Mouse (Mus musculus) CD4-positive, CD25-positive, alpha-beta regulatory T cell, adult 4 months (primary cell): Measurements from ENCODE around the gene Lmntd2. TPM values are rescaled to one million over a fixed set of nuclear protein-coding genes. Genes with fewer than 3 reads are reported as not detected.

Experiments
- ATAC-seq: one replicate; pipeline ENCODE4 v1.8.0; 2017
- polyA plus RNA-seq, 2 experiments: library from polyadenylated mRNA; unstranded; fragments of 100-300 nt; shearing (Covaris generic); gene quantifications; one replicate each; pipeline ENCODE4 v1.2.1; 2017

The Lmntd2 gene
- polyA plus RNA-seq, 2 experiments from 2014 or later, result 8.5 to 9.6 TPM

DNA sequence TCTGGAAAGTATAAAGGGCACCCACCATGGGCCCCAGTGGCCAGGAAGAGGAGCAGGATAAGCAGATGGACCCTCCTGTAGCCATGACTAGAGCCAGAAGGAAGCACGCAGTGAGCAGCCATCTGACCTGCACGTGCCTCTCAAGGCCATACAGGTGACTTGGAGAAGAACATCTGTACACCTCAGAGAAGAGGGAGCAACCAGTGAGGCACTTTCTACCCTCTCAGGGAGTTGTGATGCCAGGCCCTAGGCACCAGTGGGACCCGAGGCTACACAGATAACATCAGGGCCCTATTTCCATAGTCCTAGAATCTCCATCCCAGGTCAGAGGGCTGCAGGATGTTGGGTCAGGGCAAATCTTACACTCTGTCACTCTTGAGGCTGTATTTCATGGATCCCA lies 23.7 kb downstream of the Lmntd2 start:
- no peak for ATAC-seq

DNA sequence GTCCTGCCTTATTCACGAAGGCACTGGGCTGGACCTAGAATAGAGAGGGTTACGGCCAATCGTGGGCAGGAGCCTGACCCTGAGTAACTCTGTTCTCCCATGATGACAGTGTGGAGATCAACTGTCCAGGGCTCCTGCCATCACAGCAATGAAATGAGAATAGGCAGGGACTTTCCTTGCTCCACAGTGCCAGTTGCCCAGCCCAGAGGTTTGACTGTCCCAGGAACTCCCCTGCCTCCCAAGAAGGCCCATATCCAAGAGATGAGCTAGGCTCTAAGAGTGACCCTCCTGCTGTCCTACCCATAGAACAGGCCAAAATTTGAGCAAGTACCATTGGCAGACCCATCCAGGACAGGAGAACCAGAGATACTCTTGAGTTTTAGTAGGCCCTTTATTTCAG lies 25.1 kb downstream of the Lmntd2 start:
- no peak for ATAC-seq

DNA sequence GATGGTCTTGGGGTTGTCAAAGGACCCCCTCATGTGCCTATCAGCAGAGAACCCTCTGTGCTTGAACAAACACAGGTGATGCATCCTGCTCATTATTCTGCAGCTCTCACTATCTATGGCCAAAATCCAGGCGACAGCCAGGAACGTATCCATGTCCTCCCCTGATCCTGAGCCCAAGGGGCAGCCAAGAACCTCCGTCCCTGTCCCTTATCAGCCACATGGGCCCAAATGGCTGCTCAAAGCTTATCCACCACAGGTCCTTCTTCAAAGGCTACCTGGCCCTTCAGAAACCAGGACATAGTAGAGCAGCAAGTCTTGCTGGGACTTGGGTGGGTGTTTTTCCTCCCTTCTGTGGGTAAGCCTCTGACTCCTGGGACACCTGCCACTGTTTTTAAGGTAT lies 25.7 kb downstream of the Lmntd2 start:
- ATAC-seq, result no peak

DNA sequence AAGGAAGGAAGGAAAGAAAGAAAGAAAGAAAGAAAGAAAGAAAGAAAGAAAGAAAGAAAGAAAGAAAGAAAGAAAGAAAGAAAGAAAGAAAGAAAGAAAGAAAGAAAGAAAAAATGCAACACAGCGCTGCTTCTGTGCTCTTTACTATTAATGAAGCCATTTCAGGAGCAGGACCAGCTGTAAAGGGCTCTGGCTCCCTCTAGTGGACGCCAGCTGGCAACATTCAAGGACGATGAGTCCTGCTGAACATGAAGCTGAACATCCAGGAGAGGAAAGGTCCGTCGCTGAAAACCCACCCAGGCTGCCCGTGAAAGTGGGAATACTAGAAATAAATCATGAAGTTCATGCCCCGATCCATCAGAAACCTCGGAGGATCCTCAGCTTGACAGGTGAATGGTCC lies 37.7 kb downstream of the Lmntd2 start:
- peak; percentile 44 for ATAC-seq

DNA sequence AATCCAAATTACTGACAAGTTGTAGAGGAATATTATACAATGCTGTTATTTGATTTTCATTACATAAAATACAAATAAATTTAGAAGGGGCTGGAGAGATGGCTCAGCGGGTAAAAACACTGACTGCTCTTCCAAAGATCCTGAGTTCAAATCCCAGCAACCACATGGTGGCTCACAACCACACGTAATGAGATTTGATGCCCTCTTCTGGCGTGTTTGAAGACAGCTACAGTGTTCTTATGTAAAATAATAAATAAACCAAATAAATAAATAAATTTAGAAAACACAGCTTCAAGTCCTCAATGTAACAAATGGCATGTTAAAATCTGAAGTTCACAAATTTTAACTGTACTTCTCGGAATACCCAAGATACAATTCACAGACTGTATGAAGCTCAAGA lies 38.8 kb downstream of the Lmntd2 start:
- ATAC-seq, result no peak

DNA sequence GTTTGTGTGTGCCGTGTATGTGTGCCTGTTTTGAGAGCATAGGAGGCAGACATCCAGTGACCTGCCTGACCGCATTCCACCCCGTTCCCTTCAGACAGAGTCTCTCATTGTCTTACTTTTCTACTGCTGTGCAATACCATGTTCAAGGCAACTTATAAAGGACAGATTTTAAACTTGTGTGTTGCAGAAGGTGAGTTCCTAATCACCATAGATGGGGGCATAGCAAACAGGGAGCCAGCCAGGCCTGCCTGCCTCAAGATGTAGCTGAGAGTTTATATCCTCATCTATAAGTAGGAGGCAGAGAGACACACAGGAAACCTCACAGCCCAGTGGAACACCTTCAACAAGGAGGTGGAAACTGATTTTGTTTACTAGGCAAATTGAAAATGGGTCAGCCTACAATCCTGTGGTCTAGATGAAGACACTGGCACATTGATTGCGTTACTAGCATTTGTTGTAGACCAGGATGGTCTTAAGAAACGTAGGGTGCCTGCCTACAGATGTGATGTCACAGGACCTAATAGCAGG lies 40.5 kb downstream of the Lmntd2 start:
- ATAC-seq, result no peak

DNA sequence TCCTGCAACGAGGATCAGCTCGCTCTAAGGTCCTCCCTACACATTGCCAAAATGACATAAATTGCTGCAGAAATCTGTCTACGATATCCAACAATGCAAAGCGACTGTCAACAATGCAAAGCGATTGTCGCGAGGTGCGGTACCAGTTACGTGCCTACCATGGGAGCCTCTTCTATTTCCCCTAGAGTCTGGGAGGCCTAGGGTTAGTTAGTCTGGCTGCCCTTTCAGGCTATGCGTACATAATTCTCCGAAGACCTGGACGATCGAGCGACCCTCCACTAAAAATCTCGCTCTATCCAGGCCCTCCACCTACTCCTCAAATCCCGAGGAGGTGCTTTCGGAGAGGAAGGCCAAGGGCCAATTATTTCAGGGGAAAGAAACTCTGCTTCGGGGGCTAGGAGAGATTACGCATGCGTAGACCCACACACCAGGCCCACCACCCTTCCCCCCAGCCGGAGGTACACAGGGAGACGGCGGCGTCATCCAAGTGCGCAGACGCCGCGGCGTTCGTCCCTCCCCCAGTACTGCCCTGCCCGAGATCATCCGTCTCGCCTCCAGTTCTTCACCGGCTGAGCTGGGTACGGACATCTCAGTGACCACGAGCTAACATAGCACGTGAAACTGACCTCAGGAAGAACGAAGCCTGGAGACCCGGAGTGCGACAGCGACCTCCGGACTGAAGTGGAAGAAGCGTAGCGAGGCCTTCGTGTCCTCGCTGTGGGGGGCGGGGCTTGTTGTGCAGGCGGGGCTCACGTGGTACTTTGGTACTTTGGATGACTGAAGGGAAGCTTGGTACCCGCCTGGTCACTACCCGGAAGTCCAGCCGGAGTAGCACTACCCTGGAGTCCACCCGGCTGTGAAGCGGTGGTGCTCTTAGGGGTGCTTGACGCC lies 41.5 kb downstream of the Lmntd2 start, which contains the start of gene Rnh1:
Gene Rnh1 (minus strand): TSS at position 742 of the 891 bp plus-strand sequence.
- peak; percentile 84 for ATAC-seq

DNA sequence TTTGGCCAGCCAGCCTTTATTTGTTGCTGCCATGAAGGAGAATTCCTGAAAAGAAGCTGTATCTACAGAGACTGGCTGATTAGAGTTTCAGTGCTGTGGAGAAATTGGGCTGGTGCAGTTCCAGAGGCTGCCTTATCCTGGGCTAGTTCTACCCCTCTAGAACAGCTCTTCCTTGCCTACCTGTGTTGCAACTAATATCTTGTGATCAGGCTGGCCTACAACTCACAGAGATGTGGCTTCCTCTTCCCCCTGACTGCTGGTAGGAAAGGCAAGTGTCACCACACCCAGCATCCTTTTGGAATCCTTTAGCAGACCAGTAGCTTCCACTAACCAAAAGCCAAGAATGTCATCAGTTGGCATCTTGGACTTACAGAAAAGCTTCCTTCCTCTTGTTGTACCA lies 44.0 kb downstream of the Lmntd2 start:
- no peak for ATAC-seq

DNA sequence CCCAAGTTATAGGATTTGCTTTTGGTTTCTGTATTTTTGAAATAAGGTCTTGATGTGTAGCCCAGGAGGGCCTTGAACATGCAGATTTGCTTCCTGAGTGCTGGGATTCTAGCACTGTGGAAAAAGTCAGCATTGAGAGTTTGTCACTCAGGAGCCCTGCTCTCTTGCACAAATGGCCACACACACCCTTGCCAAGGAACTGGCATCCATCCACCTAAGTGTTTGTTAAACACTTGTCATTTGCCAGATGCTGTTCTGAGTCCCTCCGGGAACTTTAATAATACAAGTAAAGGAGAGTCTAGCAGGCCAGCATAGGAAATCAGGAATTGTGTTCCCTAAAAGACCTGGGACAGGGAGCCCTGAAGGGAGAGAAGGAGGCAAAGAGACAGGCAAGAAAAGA lies 44.6 kb downstream of the Lmntd2 start:
- no peak for ATAC-seq

DNA sequence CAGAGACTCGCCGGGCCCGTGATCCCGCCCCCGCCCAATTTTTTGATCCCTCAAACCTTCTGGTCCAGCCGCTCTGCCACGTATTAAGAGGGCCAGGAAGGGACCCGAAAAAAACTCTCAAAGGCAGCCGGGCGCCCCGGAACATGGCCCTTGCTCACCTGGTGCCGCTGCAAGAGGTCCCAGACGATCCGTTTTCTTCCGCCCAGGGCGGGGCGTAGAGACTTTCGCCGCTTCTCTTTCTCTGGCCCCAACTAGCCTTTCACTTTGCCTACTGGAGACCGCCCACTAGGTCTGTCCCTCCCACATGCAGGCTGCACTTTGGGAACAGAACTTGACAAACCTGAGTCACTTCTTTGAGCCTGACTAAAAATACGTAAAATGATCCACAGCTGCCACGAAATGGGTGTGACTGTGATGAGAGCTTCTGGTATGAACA lies 45.3 kb downstream of the Lmntd2 start:
- ATAC-seq, result peak; percentile 19

DNA sequence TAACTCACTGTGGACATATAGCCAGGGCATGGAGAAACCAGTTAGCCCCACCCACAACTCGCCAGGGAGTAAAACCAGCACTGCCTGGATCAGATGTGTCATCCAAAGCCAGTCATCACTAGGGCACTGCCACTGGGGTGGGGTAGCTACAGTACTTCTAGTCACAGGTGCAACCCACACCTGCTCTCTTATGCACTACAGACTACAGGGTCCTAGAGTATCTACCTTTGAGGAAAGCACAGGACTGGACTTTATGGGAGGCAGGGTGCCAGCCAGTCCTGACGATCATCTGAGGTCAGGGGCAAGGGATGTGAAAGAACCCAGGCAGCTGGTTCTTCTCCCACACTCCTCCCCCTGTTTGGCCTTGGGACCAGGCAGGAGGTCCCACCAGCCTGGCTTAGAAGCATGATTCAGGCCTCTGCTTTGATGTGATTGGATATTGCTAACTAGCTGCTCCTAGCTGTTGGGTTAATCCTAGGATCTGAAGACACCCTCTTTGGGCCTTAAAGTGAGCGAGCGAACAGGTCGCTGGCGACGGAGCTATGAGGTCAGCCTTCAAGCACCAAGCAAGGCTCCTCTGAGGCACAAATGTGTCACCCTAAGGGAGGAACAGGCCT lies 45.9 kb downstream of the Lmntd2 start:
- ATAC-seq, result peak; percentile 1

DNA sequence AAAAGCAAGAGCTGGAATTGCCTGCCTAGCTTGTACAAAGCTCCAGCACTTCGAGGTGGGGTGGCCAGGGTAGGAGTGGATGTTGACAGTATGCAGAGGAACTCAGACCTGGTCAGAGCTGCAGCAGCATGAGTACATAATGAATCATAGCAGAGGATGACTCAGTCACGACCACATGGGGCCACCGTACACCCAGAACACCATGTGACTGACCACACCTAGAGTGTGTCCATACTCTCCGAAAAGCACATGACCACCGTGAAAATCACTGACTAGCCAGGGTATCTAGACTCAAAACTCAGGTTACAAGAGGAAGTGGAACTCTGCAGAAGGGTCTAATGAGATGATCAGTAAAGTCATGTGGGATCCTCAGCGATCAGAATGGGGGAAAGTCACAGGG lies 49.0 kb downstream of the Lmntd2 start:
- no peak for ATAC-seq

DNA sequence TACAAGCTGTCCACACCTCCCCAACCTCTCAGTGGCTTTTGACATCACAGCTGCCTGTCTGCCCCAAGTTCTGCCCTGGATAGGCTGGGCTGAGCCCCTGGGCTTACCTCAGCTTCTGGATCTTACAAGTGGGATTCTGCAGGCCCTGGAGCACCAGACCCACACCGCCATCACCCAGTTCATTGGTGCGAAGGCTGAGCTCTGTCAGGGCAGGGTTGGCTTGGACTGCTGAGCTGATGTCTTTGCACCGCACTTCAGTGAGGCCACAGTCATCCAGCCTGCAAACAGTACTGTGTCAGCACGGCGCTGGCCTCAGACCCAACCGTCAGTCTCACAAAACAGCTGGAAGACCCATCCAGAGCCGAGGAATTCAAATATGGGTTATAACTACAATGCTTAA lies 49.5 kb downstream of the Lmntd2 start:
- no peak for ATAC-seq

Other genes starting within 250 kb of the Lmntd2 start
- gene Ifitm1, start 246.9 kb downstream of the Lmntd2 start, polyA plus RNA-seq, result not detected
- 1 to 10 TPM; 2.9 to 4.4 TPM for gene Ifitm3, start 203.3 kb downstream of the Lmntd2 start, polyA plus RNA-seq
- not detected for gene Ifitm6, start 196.2 kb downstream of the Lmntd2 start, polyA plus RNA-seq
- not detected for gene Gm17387, start 184.9 kb downstream of the Lmntd2 start, polyA plus RNA-seq
- gene B4galnt4, start 153.0 kb downstream of the Lmntd2 start, polyA plus RNA-seq, result 1 to 10 TPM; 6.6 to 7.8 TPM
- 100 to 1,000 TPM; 293 to 427 TPM for gene Pkp3, start 135.9 kb downstream of the Lmntd2 start, polyA plus RNA-seq
- gene Sigirr, start 113.5 kb downstream of the Lmntd2 start, polyA plus RNA-seq, result 100 to 1,000 TPM; 202 to 308 TPM
- not detected for gene Ano9, start 96.3 kb downstream of the Lmntd2 start, polyA plus RNA-seq
- 10 to 100 TPM in 1 of 2 experiments, 1 to 10 TPM in 1; 6.7 to 10.1 TPM for gene Ptdss2, start 91.7 kb downstream of the Lmntd2 start, polyA plus RNA-seq
- 100 to 1,000 TPM; 121 to 188 TPM for gene Rnh1, start 41.2 kb downstream of the Lmntd2 start, polyA plus RNA-seq
- gene Hras, start 20.1 kb downstream of the Lmntd2 start, polyA plus RNA-seq, result 1 to 10 TPM; 3.8 to 4.3 TPM
- 1 to 10 TPM; 2.2 to 4.5 TPM for gene Lrrc56, start 19.9 kb downstream of the Lmntd2 start, polyA plus RNA-seq
- 10 to 100 TPM; 14.2 to 15.9 TPM for gene Rassf7, start 1.8 kb upstream of the Lmntd2 start, polyA plus RNA-seq
- gene Phrf1, start 14.7 kb upstream of the Lmntd2 start, polyA plus RNA-seq, result 10 to 100 TPM; 45.3 to 54.8 TPM
- gene Irf7, start 52.4 kb upstream of the Lmntd2 start, polyA plus RNA-seq, result 100 to 1,000 TPM; 119 to 231 TPM
- gene Cdhr5, start 62.7 kb upstream of the Lmntd2 start, polyA plus RNA-seq, result not detected
- not detected for gene Sct, start 65.1 kb upstream of the Lmntd2 start, polyA plus RNA-seq
- gene Drd4, start 77.9 kb upstream of the Lmntd2 start, polyA plus RNA-seq, result not detected
- gene Deaf1, start 113.6 kb upstream of the Lmntd2 start, polyA plus RNA-seq, result 10 to 100 TPM; 24.5 to 29.1 TPM
- 10 to 100 TPM; 28.5 to 52.5 TPM for gene Tmem80, start 113.7 kb upstream of the Lmntd2 start, polyA plus RNA-seq
- gene Eps8l2, start 124.8 kb upstream of the Lmntd2 start, polyA plus RNA-seq, result not detected
- gene Taldo1, start 178.1 kb upstream of the Lmntd2 start, polyA plus RNA-seq, result 100 to 1,000 TPM; 309 to 337 TPM
- 100 to 1,000 TPM; 106 to 109 TPM for gene Gatd1, start 200.1 kb upstream of the Lmntd2 start, polyA plus RNA-seq
- not detected for gene Cend1, start 215.4 kb upstream of the Lmntd2 start, polyA plus RNA-seq
- 10 to 100 TPM; 41.4 to 60.0 TPM for gene Slc25a22, start 223.8 kb upstream of the Lmntd2 start, polyA plus RNA-seq
- 10 to 100 TPM in 1 of 2 experiments, 1 to 10 TPM in 1; 7.1 to 22.1 TPM for gene Pidd1, start 229.9 kb upstream of the Lmntd2 start, polyA plus RNA-seq
- gene Rplp2, start 233.3 kb upstream of the Lmntd2 start, polyA plus RNA-seq, result 1,000 to 10,000 TPM; 2,718 to 3,399 TPM
- gene Pnpla2, start 241.1 kb upstream of the Lmntd2 start, polyA plus RNA-seq, result 10 to 100 TPM; 66.1 to 92.2 TPM
- not detected for gene Cracr2b, start 247.0 kb upstream of the Lmntd2 start, polyA plus RNA-seq